Mouse (Mus musculus) liver, embryonic 14.5 days (tissue): ENCODE data around the gene Ehbp1l1.

Source experiments
- CTCF ChIP-seq: IDR thresholded peaks from 2 replicates; pipeline ENCODE4 v1.5.1; 2016; ENCODE audit warnings: antibody characterized with exemption, low read depth, control low read depth
- EP300 ChIP-seq: IDR thresholded peaks from 2 replicates; pipeline ENCODE4 v1.6.1; 2016; ENCODE audit warnings: antibody characterized with exemption, low read depth

DNA sequence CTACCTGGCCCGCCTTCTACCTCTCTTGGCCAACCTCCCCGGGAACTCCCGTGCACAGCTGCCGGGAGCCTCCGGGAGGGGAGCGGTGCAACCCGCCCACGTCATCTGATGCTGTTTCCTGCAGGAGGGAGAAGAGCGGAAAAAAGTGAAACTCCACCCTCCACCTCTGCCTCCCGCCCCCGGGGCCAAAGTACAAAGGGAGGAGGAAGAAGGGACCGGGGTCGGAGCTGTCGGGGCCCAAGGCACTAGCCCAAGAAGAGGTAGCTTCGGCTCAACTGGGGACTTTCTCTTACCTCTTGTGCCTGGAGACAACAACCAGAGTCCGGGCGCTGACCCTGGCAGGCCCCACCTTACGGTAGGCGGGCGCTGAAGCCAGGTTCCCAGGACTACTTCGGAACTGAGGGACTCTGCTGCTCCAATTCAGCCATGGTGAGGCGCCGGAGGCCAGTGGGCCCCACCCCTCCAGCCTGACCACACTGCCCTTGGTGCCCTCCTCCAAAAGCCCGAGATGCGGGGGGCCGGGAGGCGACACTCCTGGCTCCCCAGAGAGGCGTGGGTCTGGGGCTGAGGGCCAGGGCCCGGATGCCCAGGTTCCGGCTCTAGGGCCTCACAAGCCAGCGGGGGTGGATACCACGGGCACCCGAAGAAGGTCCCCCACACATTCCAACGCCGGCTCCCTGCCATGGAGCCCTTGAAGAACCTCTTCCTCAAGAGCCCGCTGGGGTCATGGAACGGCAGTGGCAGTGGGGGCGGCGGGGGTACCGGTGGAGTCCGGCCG is 36.4 kb downstream of the Ehbp1l1 start:
- no peak; the same call in 1 of the 2 replicates for TF ChIP-seq EP300
- TF ChIP-seq CTCF: 0 out of 2 replicates have a peak, but pooled peaks have one; percentile 2
